9 mouse cellular contexts compared by ENCODE assay signal in the genomic region with DNA sequence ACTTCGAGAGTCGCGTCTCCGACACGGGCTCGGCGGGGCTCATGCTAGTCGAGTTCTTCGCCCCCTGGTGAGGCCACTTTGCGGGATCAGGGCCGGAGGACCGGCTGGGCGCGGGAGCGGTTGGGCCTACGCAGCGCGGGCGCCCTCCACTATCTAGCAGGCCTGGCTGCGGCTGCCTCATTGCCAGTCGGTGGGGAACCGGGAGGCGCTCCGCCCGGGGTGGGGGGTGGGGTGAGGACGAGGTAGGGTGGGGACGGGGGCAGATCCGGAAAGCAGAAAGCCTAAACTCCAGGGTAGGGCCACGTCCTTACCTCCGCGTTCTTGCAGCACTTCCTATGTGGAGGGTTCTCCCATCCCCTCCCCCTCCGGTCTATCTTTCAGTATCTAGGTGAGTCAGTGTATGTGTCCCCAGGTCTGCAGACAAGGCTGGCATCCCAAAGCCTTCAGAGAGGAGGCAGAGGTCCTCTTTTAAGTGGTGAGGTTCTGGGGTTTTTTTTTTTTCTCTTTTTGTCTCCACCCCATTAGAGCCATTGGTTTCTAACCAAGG. TPM values are rescaled to one million over a fixed set of nuclear protein-coding genes. Genes with fewer than 3 reads are reported as not detected.
DNase-seq lines count a peak whose midpoint lies in the region; ATAC-seq lines count a peak whose summit lies in the region.
"Had no signal": no experiment of that assay in that cellular context is flagged by ENCODE, and none has a peak within 500 bp of the region (broad histone marks: within the 10 kb centered on the region; RNA-seq: fewer than 3 reads in every experiment).

No protein-coding gene starts in this region.

- peak overlapping the region; percentile 98 for H3K27ac ChIP-seq in hindbrain, embryonic 10.5 days
- peak overlapping the region; percentile 96 for H3K27ac ChIP-seq in liver, embryonic 12.5 days

- intact Hi-C loops in left cerebral cortex, postnatal 10 days (cut with DNase I) = no loop called here

- peak; percentile 73 for ATAC-seq in liver, embryonic 12.5 days

- WGBS in hindbrain, embryonic 10.5 days = under 1% methylated on average over 32 of the region's 32 CpGs
- WGBS in liver, embryonic 12.5 days (ENCODE audit: insufficient replicate concordance) = 0% methylated on average over 32 of the region's 32 CpGs

- no peaks in the 10 kb centered on the region for H3K9me3 ChIP-seq in hindbrain, embryonic 10.5 days
- H3K9me3 ChIP-seq in liver, embryonic 12.5 days (replicated peaks) = no peaks in the 10 kb centered on the region

- peaks cover 29% of the 10 kb centered on the region for H3K4me1 ChIP-seq in hindbrain, embryonic 10.5 days (replicated peaks)
- H3K4me1 ChIP-seq in liver, embryonic 12.5 days = peaks cover 44% of the 10 kb centered on the region

- peak overlapping the region; percentile 77 for H3K4me3 ChIP-seq in hindbrain, embryonic 10.5 days
- H3K4me3 ChIP-seq in liver, embryonic 12.5 days = peak overlapping the region; percentile 100

- H3K27me3 ChIP-seq in hindbrain, embryonic 10.5 days (ENCODE audit: insufficient read depth, poor library complexity, severe bottlenecking) = no peaks in the 10 kb centered on the region
- H3K27me3 ChIP-seq in liver, embryonic 12.5 days (replicated peaks) = no peaks in the 10 kb centered on the region

- peak; percentile 11 to 40 for DNase-seq in left cerebral cortex, adult 18-20 months (ENCODE audit: low spot score in 2 of 2)
- no peak for DNase-seq in left cerebral cortex, postnatal 10 days (ENCODE audit: extremely low spot score in 1 of 2, low spot score in 2 of 2)
- peak; percentile 57 for DNase-seq in MN1 (ENCODE audit: low spot score)
- peak; percentile 62 for DNase-seq in embryo, embryonic 11 days
- no peak for DNase-seq in hindbrain, embryonic 10.5 days (ENCODE audit: low spot score)
- peak; percentile 70 for DNase-seq in naive thymus-derived CD4-positive, alpha-beta T cell, adult 2 months (ENCODE audit: low read depth)
- DNase-seq in testis, postnatal 10 days (ENCODE audit: low spot score) = no peak

- peak overlapping the region; percentile 99 for H3K9ac ChIP-seq in liver, embryonic 12.5 days

- peak overlapping the region; percentile 89 for H3K4me2 ChIP-seq in liver, embryonic 12.5 days

- H3K36me3 ChIP-seq in hindbrain, embryonic 10.5 days = peaks cover 37% of the 10 kb centered on the region
- H3K36me3 ChIP-seq in liver, embryonic 12.5 days = peaks cover 40% of the 10 kb centered on the region

RNA-seq across cellular contexts. Expression of a gene that starts 0.6 kb away (rescaled TPM):
- 1 to 10 TPM; 2.6 to 3.9 TPM for total RNA-seq in left cerebral cortex, adult 18-20 months (2021)
- 1 to 10 TPM; 4.5 to 4.8 TPM for total RNA-seq in left cerebral cortex, postnatal 10 days (2021)
- 1.6 and 3.0 TPM in 2 replicates for polyA plus RNA-seq in hindbrain, embryonic 10.5 days (2016; fragmentation: Nextera tagmentation; extraction: Ambion mirVana)
- polyA plus RNA-seq in liver, embryonic 12.5 days (2016; fragmentation: Nextera tagmentation; extraction: Ambion mirVana) = 0.84 and 1.0 TPM in 2 replicates

RNA-seq across cellular contexts. Expression of a gene that starts 0.6 kb away (rescaled TPM):
- total RNA-seq in left cerebral cortex, adult 18-20 months (2021) = 100 to 1,000 TPM; 188 to 192 TPM
- total RNA-seq in left cerebral cortex, postnatal 10 days (2021) = 100 to 1,000 TPM; 198 to 214 TPM
- polyA plus RNA-seq in hindbrain, embryonic 10.5 days (2016; fragmentation: Nextera tagmentation; extraction: Ambion mirVana) = 498 and 605 TPM in 2 replicates
- 353 and 364 TPM in 2 replicates for polyA plus RNA-seq in liver, embryonic 12.5 days (2016; fragmentation: Nextera tagmentation; extraction: Ambion mirVana)

RNA-seq across cellular contexts. Expression of a gene that starts 27.2 kb away (rescaled TPM):
- under 1 TPM; 0.09 to 0.23 TPM for total RNA-seq in left cerebral cortex, adult 18-20 months (2021)
- not detected for total RNA-seq in left cerebral cortex, postnatal 10 days (2021)
- polyA plus RNA-seq in hindbrain, embryonic 10.5 days (2016; fragmentation: Nextera tagmentation; extraction: Ambion mirVana) = not detected in 2 replicates
- polyA plus RNA-seq in liver, embryonic 12.5 days (2016; fragmentation: Nextera tagmentation; extraction: Ambion mirVana) = not detected in 2 replicates

RNA-seq across cellular contexts. Expression of a gene that starts 29.9 kb away (rescaled TPM):
- not detected for total RNA-seq in left cerebral cortex, adult 18-20 months (2021)
- not detected for total RNA-seq in left cerebral cortex, postnatal 10 days (2021)
- 3.3 and 6.5 TPM in 2 replicates for polyA plus RNA-seq in hindbrain, embryonic 10.5 days (2016; fragmentation: Nextera tagmentation; extraction: Ambion mirVana)
- polyA plus RNA-seq in liver, embryonic 12.5 days (2016; fragmentation: Nextera tagmentation; extraction: Ambion mirVana) = 1.4 and 1.6 TPM in 2 replicates
- total RNA-seq: layer of hippocampus, adult 8-10 months had no signal

RNA-seq across cellular contexts. Expression of a gene that starts 34.8 kb away (rescaled TPM):
- 100 to 1,000 TPM; 150 to 163 TPM for total RNA-seq in left cerebral cortex, adult 18-20 months (2021)
- total RNA-seq in left cerebral cortex, postnatal 10 days (2021) = 100 to 1,000 TPM; 129 to 153 TPM
- 502 and 520 TPM in 2 replicates for polyA plus RNA-seq in hindbrain, embryonic 10.5 days (2016; fragmentation: Nextera tagmentation; extraction: Ambion mirVana)
- 321 and 334 TPM in 2 replicates for polyA plus RNA-seq in liver, embryonic 12.5 days (2016; fragmentation: Nextera tagmentation; extraction: Ambion mirVana)

Comparison
In these comparisons a context has a peak if more than half of its experiments do, and no peak if none do; other contexts are left out.
1. DNase-seq: peak in left cerebral cortex, adult 18-20 months (2 of 2), MN1 (single experiment), embryo, embryonic 11 days (single experiment) and naive thymus-derived CD4-positive, alpha-beta T cell, adult 2 months (single experiment); none in left cerebral cortex, postnatal 10 days (0 of 2), hindbrain, embryonic 10.5 days (single experiment) and testis, postnatal 10 days (single experiment).